Mouse (Mus musculus) stomach, postnatal 0 days (tissue): ENCODE data around the gene Sh2d4b. TPM values are rescaled to one million over a fixed set of nuclear protein-coding genes. Genes with fewer than 3 reads are reported as not detected.

Experiments used
- ATAC-seq: fragments of 200-750 bp; cut with Nextera tagmentation; 2 replicates; pipeline ENCODE4 v1.8.0; 2017; ENCODE audit not compliant: low FRiP score, low TSS enrichment
- DNase-seq: peaks from one replicate; pipeline ENCODE4 v3.0.0-alpha.2; 2016; ENCODE audit warnings: low spot score
- H3K27ac ChIP-seq: fragments of 300-500 bp; sonication (generic); replicated peaks from 2 replicates; pipeline ENCODE4 v1.5.1; 2014; ENCODE audit warnings: mild to moderate bottlenecking, control low read depth
- H3K27me3 ChIP-seq: fragments of 300-500 bp; sonication (generic); 2 replicates; pipeline ENCODE4 v1.6.1; 2014; ENCODE audit warnings: low read length; ENCODE audit not compliant: control insufficient read depth, insufficient read depth
- H3K36me3 ChIP-seq: fragments of 300-500 bp; sonication (generic); 2 replicates; pipeline ENCODE4 v1.6.1; 2014; ENCODE audit warnings: low read length, mixed read lengths; ENCODE audit not compliant: control insufficient read depth, insufficient read depth
- H3K4me1 ChIP-seq: fragments of 300-500 bp; sonication (generic); replicated peaks from 2 replicates; pipeline ENCODE4 v1.6.1; 2014; ENCODE audit warnings: antibody characterized with exemption; ENCODE audit not compliant: control insufficient read depth, insufficient read depth
- H3K4me2 ChIP-seq: fragments of 300-500 bp; sonication (generic); replicated peaks from 2 replicates; pipeline ENCODE4 v1.6.1; 2014; ENCODE audit warnings: low read depth, mild to moderate bottlenecking, control low read depth, moderate library complexity
- H3K4me3 ChIP-seq: fragments of 300-500 bp; sonication (generic); 2 replicates; pipeline ENCODE4 v1.5.1; 2014; ENCODE audit warnings: low read depth, low read length, control low read depth
- H3K9ac ChIP-seq: fragments of 300-500 bp; sonication (generic); 2 replicates; pipeline ENCODE4 v1.6.1; 2014; ENCODE audit warnings: mild to moderate bottlenecking, low read length, control low read depth, mixed read lengths
- H3K9me3 ChIP-seq: fragments of 300-500 bp; sonication (generic); 2 replicates; pipeline ENCODE4 v1.6.1; 2016; ENCODE audit warnings: low read length; ENCODE audit not compliant: control insufficient read depth
- CTCF ChIP-seq: IDR thresholded peaks from 2 replicates; pipeline ENCODE4 v1.5.1; 2016; ENCODE audit warnings: antibody characterized with exemption, low read depth, mild to moderate bottlenecking, moderate library complexity
- EP300 ChIP-seq: optimal IDR thresholded peaks from 2 replicates; pipeline ENCODE3; 2016; ENCODE audit warnings: antibody characterized with exemption
- WGBS: fragments of 180-500 bp; shearing (Covaris S2); extraction: QIAGEN DNeasy Blood & Tissue Kit; methylation state at CpG from one replicate; pipeline ENCODE4 v1.1.7; 2014; 5-methylcytosine and 5-hydroxymethylcytosine counted together
- polyA plus RNA-seq: library from polyadenylated mRNA; unstranded; fragments of >200 nt; fragmentation: Nextera tagmentation; extraction: Ambion mirVana; gene quantifications from 2 replicates; pipeline ENCODE4 v1.2.1, GENCODE M21; 2015

Gene Sh2d4b
- polyA plus RNA-seq, 1 experiment from 2014 or later, result 0.07 TPM

DNA sequence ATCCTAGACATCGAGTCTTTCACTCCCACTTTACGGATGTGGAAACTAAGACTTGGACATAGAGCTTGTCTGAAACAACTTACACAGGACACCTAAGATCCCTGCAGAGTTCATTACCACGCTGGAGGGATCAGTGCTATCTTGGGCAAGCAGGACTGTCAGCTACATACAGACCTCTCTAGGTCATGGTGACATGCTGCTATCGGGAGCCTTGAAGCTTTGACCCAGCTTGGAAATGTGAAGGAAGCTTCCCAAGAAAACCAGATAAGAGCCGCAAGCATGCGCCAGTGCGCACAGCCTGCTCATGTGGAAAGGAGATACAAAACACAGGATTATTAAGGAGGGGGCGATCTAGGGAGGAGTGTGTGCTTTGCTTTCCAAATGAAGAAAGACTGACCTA lies 22.8 kb upstream of the Sh2d4b start:
- Histone ChIP-seq H3K4me2 (no peak overlapping the region), H3K4me1 (no peaks in the 10 kb centered on the region; the same call in 1 of the 2 replicates), H3K36me3 (peaks cover 11% of the 10 kb centered on the region), H3K9me3 (no peaks in the 10 kb centered on the region), H3K27ac (no peak overlapping the region; the same call in 1 of the 2 replicates), H3K9ac (no peak overlapping the region), H3K4me3 (no peak overlapping the region), H3K27me3 (no peaks in the 10 kb centered on the region)
- DNase-seq (no peak), ATAC-seq (no peak)
- no peak for TF ChIP-seq EP300
- no peak for TF ChIP-seq CTCF
- WGBS, result 73% methylated on average over 8 of the region's 8 CpGs

DNA sequence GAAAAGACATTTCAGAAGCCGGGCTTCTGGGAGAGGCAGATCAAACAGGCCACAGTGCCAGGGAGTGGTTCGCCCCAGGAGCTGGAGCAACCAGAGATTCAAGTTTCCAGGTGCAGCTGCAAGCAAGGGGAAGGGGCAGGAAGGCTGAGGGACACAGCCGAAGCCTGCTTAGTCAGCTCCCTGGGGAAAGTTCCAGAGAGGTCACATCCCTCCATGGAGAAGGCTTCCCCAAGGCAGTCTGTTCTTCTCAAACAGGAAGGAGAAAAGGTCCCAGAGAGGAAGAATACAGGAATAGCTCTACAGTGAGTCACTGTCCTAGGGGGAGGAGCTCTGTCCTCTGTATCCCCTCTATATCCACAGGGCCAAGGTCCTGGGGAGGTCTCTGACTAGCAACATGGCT lies 21.6 kb upstream of the Sh2d4b start:
- Histone ChIP-seq H3K4me3 (no peak overlapping the region), H3K4me2 (no peak overlapping the region), H3K9me3 (no peaks in the 10 kb centered on the region), H3K36me3 (peaks cover 19% of the 10 kb centered on the region), H3K27ac (peak overlapping the region; percentile 74), H3K27me3 (no peaks in the 10 kb centered on the region), H3K9ac (0 out of 2 replicates have a peak overlapping the region, but pooled peaks have one; percentile 18), H3K4me1 (no peaks in the 10 kb centered on the region; the same call in 1 of the 2 replicates)
- 32% methylated on average over 3 of the region's 3 CpGs for WGBS
- no peak for TF ChIP-seq CTCF
- no peak for TF ChIP-seq EP300
- DNase-seq (peak; percentile 73), ATAC-seq (peak; percentile 69)

DNA sequence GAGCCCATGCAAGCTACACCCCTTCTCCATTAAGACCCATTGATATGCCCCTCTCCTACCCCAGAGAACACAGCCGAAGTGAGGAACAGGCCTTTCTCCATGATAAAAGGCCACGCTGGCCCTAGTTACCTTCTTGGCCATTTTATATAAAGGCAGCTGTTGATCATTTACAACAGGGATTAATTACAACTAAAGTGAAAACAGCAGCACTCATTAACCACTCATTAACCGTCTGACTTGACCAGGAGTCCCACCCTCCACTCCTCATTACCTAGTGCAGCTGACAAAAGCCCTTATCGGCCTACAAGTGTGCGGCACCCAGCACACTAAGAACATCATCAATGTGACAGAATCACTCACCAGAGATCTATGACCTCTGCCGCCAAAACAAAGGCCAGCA lies 20.6 kb upstream of the Sh2d4b start:
- Histone ChIP-seq H3K27ac (peak overlapping the region; percentile 74), H3K9ac (no peak overlapping the region), H3K4me3 (no peak overlapping the region), H3K27me3 (no peaks in the 10 kb centered on the region), H3K36me3 (peaks cover 28% of the 10 kb centered on the region), H3K4me1 (no peaks in the 10 kb centered on the region; the same call in 1 of the 2 replicates), H3K9me3 (no peaks in the 10 kb centered on the region), H3K4me2 (no peak overlapping the region)
- no peak for TF ChIP-seq CTCF
- no peak for TF ChIP-seq EP300
- no peak for ATAC-seq
- 75% methylated on average over 6 of the region's 6 CpGs for WGBS
- no peak for DNase-seq

DNA sequence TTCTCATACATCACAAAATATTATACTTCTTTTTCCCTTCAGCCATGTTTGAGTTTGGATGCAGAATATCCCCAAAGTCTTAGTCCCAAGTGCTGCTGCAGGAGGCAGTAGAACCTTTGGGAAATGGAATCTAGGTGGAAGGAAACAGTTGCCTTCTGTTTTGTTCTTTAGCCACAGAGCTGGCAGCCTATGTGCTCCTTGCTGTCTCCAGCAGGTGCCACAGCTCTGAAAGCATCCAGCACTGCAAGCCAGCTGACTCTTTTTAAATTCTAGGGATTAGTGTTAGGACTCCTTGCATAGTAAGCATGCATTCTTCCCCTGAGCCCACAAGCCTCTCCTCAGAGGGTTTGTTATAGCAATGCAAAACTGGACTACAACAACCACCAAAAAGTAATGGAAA lies 18.5 kb upstream of the Sh2d4b start:
- peaks cover 44% of the 10 kb centered on the region for H3K36me3 ChIP-seq
- H3K27ac ChIP-seq, result 0 out of 2 replicates have a peak overlapping the region, but pooled peaks have one; percentile 30
- no peaks in the 10 kb centered on the region; the same call in 1 of the 2 replicates for H3K4me1 ChIP-seq
- no peak for TF ChIP-seq EP300
- no peak for DNase-seq
- H3K4me3 ChIP-seq, result no peak overlapping the region
- no peaks in the 10 kb centered on the region for H3K9me3 ChIP-seq
- H3K4me2 ChIP-seq, result no peak overlapping the region
- no peak overlapping the region for H3K9ac ChIP-seq
- no peak for ATAC-seq
- no peaks in the 10 kb centered on the region for H3K27me3 ChIP-seq

DNA sequence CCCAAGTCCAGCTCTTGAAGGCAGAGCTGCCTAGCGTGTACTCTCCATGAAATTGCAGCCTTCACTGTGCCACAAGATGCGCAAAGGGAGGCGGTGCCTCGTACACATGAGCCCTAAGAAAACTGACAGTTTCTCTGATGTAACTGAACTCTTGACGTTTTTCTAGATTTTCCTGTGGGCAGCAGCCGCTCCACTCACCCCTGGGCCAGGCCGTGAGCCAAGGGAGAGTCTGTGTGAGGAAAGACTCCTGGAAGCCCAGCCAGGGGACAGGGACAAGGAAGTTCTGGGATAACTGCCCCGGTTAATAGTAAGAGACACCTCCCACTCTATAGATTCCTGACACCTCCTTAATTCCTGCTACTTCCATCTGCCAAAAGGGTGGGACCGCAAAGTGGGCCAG lies 15.7 kb upstream of the Sh2d4b start:
- H3K9ac ChIP-seq, result no peak overlapping the region
- peaks cover 39% of the 10 kb centered on the region for H3K36me3 ChIP-seq
- 85% methylated on average over 9 of the region's 9 CpGs for WGBS
- TF ChIP-seq EP300, result no peak
- no peak for TF ChIP-seq CTCF
- no peaks in the 10 kb centered on the region for H3K9me3 ChIP-seq
- no peaks in the 10 kb centered on the region for H3K4me1 ChIP-seq
- ATAC-seq (no peak), DNase-seq (no peak)
- no peak overlapping the region for H3K4me2 ChIP-seq
- no peak overlapping the region for H3K27ac ChIP-seq
- H3K27me3 ChIP-seq, result no peaks in the 10 kb centered on the region
- H3K4me3 ChIP-seq, result no peak overlapping the region

DNA sequence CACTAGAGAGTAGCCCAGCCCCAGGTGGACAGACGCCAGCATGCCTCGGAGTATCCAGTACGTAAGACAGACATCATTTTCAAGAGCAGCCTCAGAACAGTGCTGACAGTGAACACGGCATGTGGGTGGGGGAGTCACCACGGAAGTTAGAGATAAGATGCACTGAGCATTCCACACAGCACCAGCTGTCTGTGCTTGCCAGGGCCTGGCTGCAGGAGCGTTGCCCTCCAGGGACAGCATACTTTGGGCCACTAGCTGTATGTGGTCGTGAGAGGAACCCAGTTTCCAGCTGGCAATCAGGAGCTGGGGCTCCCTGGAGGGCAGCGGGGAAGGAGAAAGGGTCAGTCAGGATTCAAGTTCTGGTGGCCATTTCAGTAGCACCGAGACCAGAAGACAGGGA lies 13.7 kb upstream of the Sh2d4b start:
- Histone ChIP-seq H3K4me1 (no peaks in the 10 kb centered on the region), H3K27me3 (no peaks in the 10 kb centered on the region), H3K4me2 (no peak overlapping the region), H3K36me3 (peaks cover 34% of the 10 kb centered on the region), H3K4me3 (no peak overlapping the region), H3K9ac (no peak overlapping the region), H3K27ac (no peak overlapping the region), H3K9me3 (no peaks in the 10 kb centered on the region)
- TF ChIP-seq EP300, result no peak
- no peak for TF ChIP-seq CTCF
- ATAC-seq, result no peak
- WGBS, result 73% methylated on average over 9 of the region's 9 CpGs
- DNase-seq, result no peak
